Mouse (Mus musculus): ENCODE results near the gene Pcdh7.

Pcdh7 gene

DNA sequence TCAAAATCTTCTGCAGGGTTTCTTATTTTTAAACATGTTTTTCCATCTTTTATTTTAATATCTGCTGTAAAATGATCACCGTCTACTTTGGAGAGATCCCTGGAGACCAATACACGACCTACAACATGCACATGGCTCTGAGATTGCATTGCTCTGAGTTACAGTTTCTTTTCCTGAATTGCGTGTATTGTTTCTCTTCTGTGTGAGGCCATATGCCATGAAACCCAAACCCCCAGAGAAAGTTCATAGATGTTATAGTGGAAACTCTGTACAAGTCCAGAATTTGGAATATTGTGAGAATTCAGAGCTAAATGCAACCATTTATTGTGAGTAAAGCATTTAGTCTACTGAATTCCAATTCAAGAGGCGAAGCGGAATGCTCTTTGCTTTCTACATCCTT is 203.4 kb downstream of the Pcdh7 start:
- DNase-seq (ENCODE audit: low spot score), result no peak

DNA sequence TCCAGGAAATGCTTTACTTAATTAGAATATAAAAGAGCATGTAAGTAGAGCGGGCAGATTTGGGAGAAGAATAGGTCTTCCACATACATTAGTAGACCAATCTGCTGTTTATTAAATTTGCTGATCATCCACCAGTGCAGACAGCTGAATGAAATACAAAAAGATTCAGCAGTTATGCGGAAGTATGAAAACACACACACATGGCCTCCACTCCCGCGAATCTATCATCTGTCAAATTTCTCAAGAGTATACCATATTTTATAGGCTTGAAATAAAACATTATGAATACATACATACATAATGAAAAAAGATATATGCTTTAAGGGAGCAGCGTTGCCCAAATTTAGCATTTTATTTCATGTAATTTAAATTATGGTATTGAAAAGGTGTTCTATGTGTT is 213.6 kb downstream of the Pcdh7 start:
- no peak for DNase-seq (ENCODE audit: low spot score)

DNA sequence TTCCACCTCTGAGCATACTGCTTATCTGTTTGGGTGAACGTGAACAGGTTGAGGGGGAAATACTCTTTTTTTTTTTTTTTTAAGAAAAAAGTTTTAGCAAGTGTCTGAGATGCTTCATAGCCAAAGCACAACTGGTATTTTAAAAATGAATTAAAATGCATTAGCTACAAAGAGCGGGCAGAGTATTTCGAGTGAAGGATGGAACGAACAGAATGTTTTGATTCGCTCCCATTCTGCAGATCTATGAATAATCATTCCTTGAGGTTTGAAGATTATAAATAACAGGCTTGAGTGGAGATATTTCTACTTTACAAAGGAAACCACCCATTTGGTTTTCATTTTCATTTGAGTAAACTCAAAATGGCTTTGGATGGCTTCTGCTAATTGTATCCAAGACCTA is 214.0 kb downstream of the Pcdh7 start:
- no peak for DNase-seq (ENCODE audit: low spot score)

DNA sequence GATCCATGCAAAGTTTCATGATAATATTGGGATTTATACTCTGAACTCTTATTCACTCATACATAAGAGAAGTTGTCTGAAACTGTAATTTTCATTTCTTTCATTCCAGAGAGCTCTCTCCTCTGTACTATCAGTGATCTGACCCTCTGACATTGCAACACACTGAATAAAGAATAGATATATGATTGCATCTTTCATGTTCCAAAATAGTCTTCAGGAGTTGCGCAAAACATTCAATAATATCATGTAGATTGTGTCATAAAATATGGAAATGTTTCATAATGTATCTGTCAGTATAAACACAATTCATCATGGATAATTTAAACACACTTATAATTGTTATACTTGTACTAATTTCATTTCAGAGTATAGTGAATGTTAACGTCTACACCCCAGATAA is 216.9 kb downstream of the Pcdh7 start:
- DNase-seq (ENCODE audit: low spot score), result no peak

DNA sequence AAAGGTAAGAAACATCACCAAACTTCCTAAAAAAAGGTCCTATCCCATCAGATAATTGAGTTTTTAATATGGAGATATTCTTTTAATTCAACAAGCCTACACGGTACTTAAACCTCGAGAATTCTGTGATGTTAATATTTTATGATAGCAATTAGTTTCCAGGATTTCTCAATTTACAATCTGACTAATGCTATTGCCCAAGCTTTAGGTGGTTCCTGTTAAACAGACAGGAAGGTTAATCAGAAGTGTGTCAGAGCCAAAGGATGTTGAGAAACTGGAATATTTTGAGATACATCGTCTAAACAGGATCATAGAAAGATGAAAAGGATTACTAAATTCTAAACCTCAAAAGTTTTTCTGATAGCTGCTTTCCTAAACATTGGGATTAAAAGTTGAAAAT is 222.7 kb downstream of the Pcdh7 start:
- DNase-seq (ENCODE audit: low spot score), result no peak

DNA sequence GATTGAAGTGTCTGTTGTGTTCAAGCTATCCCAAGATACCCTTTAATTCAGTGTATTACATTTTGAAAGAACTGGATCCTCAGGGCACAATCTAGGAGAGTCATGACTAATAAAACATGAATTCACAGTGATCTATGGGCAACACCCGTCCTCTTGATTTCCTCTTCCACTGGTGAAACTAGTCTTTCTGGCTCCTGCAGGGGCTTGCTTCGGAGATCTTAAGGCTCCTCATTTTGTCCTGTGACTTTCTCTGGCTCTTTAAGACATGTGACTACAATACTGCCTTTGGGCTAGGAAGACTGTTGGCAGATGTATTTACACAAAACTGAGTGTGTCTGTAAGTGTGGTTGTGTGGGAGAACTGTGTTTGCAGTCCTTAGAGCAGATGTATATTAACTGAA is 225.4 kb downstream of the Pcdh7 start:
- no peak for DNase-seq (ENCODE audit: low spot score)

DNA sequence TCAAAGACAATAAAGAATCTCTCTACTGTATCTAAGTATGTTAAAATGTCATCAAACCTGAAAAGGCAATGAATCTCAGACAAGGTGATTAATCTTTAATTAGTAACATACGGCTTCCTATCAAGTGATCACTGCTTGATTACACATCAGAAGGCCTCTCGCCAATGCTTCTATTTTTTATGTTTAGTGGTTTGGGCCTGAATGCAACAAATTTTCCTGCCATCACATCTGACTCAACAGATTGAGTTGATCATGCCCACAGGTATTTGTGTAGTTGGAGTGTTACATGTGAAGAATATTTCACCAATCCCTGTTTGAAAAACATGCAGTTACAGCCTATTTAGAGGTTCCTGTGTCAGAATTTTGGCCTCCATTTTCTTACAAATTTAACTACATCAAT is 225.8 kb downstream of the Pcdh7 start:
- DNase-seq (ENCODE audit: low spot score), result no peak

DNA sequence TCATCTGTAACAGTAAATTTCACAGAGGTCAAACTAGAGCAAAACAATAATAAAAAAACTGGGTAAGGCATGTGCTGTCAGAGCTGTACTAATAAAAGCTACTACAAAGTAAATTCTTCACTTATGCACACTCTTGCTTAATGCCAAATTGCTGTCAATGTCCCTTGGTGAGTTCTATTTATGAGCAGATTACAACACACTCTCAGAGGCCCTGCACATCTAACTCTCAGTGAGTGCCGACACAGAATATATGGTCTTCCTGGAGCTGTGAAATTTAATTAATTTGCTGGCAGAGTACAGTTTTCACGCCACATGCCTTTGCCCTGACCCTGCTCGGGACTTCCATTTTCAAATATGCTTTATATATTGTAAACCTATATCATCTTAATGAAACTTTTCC is 227.7 kb downstream of the Pcdh7 start:
- no peak for DNase-seq (ENCODE audit: low spot score)

DNA sequence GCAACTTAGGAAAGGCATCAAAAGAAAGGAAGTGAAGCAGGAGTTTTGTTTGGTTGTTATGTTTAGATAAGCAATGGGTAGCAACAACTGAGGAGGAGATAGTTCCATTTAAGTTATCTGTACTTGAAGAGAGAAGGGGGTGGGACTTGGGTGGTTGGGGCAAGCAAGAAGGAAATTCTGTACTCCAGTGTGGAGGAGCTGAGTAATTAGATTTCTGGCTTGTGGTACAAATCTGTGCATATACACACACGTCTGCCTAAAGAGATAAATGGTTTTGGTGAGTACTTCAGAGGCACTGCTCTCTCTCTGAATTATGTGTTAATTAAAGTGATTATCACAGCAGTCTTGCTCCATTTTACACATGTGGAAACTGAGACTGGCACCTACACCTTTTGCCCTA is 241.6 kb downstream of the Pcdh7 start:
- DNase-seq (ENCODE audit: low spot score), result no peak

DNA sequence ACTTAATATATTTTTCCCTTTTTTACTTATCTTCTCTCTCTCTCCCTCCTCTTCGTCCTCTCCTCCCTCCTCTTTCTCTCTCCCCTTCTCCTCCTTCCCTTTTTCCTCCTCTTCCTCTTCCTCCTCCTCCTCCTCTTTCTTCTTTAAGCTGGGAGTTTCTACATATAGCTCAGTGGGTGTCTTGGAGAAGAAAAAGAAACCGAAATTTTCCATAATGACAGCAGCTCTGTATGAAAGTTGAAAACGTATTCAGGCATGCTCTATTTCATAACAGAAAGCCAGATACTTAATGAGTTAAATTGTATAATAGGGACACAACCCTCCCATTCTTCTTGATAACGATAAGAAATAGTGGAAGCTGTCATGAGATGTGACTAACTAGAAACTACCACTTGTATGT is 246.0 kb downstream of the Pcdh7 start:
- no peak for DNase-seq (ENCODE audit: low spot score)

DNA sequence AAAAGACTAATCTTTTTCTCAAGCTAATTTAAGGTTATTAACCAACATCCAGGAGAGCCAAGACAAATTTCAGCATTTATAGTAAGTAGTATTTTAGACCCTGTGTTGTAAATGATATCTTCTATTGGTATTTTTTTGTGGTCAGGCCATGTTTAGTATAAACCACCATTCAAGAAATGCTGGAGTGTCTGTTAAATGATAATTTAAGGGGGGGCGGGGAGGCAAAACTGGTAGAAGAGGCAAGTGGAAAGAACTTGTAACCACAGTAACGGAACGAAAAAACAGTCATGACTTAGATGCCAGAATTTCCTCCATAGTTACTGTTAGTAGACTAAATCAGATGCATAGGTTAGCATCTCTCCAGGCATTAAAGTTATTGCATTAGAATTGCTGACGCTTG is 246.4 kb downstream of the Pcdh7 start:
- no peak for DNase-seq (ENCODE audit: low spot score)

DNA sequence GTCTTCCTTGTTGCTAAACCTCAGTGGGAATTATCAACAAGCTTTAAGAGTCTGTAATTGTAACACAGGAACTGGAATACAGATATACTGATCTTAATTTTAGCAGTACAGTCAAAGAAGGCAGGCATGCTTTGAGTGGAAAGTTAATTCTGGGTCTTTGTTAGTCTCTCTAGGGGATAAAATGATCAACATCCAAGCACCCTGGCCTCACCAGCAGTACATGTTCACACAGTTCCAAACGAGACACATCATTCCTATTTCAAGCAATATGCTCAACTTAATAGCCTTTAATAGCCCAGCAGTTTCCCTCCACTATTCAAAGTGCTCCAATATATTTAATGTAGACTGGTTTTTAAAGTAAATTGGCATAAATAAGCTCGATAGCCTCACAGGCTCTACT is 275.8 kb downstream of the Pcdh7 start:
- no peak for DNase-seq (ENCODE audit: low spot score)

DNA sequence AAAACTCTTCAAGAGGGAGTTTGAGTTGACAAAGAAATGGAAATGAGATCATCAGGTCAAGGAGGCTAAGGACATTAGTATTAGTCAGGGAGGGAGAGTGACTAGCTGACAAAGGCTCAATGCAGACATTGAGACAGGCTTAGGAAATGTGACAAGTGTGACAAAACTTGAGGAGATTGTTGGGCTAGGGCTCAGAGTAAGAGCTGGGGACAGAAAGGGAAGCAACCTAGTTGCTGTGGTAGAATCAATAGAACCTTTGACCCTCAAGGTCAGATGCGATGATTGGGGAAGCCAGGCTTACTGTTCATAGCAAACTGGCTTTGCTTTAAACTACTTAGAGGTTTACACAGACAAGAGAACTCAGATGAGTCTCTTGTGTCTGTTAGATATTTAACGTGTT is 303.6 kb downstream of the Pcdh7 start:
- no peak for DNase-seq (ENCODE audit: low spot score)

DNA sequence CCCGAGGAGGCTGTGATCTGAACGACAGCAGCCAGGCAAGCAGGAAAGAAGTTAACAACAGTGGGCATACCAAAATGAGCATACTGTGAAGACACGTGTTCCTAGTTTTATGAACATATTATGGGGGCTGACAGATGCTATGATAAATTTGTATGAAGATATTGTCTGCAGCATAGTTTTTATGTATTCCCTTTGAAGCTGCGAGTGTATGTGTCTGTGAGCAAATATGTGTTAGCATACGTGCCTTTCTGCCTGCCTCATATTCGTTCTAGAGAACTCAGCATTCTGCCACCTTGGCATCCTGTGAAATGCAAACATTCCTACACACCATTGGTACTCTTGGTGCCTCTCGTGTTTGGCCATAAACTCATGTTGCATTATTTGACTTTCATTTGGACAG is 307.4 kb downstream of the Pcdh7 start:
- DNase-seq (ENCODE audit: low spot score), result no peak

DNA sequence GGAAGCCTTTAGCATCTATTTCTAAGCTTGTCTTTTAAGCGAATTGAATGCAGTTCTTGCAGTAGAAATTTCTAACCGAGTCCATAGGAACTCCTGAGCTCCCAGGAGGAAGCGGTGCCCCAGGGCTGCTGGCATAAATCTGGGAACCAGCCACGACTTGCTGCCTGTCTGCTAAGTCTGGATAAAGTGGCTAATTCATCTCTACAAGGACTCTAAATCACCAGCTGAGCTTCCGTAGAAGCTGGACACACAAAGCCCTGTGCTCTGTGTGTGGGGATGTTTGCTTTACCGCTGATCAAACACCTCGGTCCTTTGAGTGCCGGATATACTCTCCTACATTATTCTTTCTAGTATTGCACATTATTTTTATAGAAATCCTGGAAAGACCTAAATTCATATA is 308.0 kb downstream of the Pcdh7 start:
- DNase-seq (ENCODE audit: low spot score), result no peak

DNA sequence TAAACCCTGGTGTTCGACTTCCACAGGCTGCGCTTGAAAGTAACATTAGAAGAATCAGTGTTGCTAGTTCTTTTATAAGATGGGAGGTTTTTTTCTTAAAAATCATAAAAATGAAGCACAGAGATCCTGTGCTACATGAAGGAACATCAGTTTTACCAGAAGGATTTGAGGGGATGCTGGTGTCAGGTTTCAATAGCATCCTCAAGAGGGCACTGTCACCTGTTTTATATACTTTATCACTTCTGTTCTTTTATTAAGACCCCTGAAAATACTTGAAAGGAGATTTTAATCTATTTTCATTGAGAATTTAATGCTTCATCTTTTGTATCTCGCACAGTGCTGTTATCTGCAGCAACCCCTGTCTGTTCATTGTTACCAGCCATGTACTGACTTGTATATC is 322.1 kb downstream of the Pcdh7 start:
- no peak for DNase-seq (ENCODE audit: low spot score)

DNA sequence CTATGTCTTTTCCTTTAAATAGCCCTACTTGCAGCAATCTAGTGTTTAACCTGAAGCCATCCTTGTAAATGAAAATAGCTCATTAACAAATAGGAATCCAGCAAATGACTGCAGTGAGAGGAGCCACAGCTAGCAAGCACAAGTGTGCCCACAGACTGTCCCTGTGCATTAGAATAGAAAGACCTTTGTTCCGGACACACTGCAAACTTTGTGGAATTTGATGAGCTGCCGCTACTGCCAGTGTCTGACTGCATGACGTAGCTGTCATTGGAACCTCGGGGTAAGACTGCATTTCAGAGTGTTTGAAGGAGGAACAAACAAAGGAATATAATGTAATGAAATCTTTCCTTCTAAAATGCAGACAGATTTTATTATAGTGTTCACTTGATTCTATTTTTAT is 326.4 kb downstream of the Pcdh7 start:
- no peak for DNase-seq (ENCODE audit: low spot score)

DNA sequence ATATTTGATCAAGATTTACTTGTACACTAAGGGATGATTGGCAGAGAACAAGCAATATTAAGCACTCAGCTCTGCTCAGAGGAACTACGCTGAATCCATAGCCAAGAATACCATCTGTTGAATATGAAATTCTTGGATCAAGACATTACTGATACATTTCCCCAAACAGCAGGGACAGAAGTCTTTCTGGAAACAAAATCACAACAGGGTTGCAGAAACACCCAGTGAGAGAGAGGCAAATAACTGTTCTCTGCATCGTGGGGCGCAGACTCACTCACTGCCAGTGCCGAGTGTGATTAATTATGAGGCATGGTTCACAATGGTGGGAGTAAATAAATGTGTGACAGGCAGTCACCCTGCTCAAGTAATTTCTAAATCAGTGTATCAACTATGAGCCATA is 363.3 kb downstream of the Pcdh7 start:
- no peak for DNase-seq (ENCODE audit: low spot score)

DNA sequence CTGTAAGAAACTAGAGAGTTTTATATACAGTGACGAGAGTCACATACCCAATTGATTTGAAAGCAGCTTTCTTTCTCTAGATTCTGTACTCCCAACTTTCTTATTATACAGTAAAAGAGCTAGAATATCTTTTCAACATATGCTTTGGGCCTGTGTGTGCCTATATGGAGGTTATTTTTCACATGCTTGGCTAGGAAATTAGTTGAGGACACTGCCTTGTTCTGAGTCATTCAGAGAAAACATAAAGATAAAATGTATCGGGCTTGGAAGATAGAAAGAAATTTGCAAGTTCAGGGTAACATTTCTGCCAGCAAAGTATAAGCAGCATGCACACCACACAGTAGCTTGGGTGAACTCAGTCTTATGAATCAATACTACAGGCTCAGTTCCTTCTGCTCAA is 364.5 kb downstream of the Pcdh7 start:
- DNase-seq (ENCODE audit: low spot score), result no peak

DNA sequence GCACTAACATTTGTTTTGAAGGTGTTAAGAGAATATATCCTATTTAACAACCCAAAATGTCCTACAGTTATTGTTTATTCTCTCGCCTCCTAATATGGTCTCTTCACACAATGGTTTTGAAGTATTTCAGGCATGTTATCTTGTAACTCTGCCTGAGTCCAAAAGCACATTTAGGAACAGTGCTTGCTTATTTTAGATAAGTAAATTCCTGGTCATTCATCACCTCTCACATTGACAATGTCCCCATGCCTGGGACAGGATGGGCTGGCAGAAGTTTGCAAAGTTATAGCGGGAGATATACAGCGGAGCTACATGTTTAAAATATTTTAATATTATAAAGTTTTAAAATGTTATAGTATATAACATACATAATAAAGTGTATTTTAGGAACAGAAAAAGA is 365.3 kb downstream of the Pcdh7 start:
- no peak for DNase-seq (ENCODE audit: low spot score)

DNA sequence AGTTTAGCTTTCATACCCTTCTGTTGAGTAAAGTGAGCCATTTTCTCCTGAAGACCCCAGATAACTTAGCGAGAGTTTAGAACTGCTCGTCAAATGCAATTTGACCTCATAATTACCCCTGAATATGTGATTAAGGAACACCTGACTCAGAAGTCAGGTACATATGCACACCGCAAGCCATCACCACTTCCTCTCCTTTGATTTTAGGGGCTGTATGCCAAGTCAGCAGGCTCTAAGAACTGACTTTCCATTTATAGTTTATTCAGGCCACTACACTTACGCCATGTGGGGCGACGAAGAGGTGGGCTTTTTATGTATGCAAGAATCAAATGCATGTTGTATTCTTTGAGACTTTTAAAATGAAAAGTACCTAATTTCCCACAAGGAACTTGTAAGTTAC is 366.2 kb downstream of the Pcdh7 start:
- DNase-seq (ENCODE audit: low spot score), result no peak

DNA sequence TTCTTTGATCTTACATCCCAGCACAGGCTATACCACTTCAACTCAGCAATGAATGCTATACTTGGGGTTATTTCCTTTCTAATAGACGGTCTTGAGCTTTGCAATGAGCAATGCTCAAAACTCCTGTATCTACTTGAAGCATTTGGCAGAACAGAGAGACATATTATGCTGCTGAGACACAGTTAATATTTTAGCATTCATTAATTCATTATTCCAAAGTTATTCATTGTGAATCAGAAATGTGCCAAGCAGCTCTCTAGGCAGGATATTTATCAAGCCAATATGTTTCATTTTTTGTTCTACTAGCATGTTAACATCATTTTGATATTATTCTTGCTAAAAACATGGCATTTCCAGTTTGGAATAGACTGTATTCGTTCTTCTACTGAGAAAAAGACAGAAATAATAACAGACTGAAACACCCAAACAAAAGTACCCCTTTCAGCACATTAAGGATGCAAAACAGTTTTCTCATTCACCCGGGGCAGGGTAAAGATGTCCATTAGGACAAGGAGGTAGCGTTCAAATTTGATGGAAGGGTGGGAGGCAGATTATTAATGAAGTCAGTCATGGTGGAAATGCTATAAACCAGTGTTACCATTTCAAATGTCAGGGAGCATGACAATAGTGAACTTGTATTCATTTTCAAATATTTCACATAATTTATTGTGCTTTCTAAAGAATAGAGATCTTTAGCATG is 391.0 kb downstream of the Pcdh7 start:
- no peak for DNase-seq (ENCODE audit: low spot score)

DNA sequence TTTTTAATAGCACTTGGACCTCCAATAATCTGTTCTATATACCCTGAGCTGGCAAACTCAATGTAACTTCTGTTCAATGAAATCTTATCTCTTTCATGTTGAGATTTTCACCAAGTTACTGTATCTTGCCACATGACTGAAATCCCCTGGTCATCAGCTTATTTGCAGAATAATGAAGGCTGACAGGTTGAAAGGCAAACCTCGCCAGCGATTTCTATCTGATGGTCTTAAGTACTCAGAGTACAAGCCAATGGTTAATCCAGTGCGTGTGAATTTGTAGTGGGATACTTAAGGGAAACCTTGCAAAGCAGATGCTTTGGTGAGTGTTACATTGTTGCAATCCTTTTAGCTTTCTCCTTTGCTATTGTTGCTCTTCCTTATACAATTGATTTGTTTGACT is 398.3 kb downstream of the Pcdh7 start:
- DNase-seq (ENCODE audit: low spot score), result no peak

DNA sequence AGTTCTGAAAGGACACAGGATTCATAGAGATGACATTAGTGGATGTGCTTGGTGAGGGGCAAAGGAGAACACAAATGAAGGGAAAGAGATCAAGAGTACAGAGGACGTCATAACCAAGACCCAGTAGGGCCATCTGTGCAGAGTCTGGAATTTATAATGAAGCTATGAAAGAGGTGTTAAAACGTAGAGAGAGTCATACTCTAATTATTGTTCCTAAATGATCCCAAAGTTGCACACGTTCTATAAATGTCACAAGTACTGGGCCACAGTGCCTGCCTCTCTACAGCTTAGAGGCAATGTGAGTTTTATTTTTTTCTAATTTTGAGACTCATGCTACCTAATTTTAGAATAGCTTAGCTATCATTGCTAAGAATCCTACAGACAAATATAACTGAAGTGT is 400.1 kb downstream of the Pcdh7 start:
- no peak for DNase-seq (ENCODE audit: low spot score)
